Mouse (Mus musculus): ENCODE data around the gene Cep83. TPM values are rescaled to one million over a fixed set of nuclear protein-coding genes. Genes with fewer than 3 reads are reported as not detected.
"Not testable (repeated sequence)": the region's sequence is repeated elsewhere in the genome, so short reads cannot be mapped to it uniquely, and the experiment has no call there.

The Cep83 gene
- total and polyA plus RNA-seq, 3 experiments: 23.9 to 231 (median 25.9) TPM

- no peak for TF ChIP-seq MAFK (IDR thresholded peaks at IDR 0.05; ENCODE audit: borderline replicate concordance, low read depth, low read length)
Observed at GRCm38 (mm10) chr10:94709622-94710319, 21.3 kb downstream of the Cep83 start (continued).

DNA sequence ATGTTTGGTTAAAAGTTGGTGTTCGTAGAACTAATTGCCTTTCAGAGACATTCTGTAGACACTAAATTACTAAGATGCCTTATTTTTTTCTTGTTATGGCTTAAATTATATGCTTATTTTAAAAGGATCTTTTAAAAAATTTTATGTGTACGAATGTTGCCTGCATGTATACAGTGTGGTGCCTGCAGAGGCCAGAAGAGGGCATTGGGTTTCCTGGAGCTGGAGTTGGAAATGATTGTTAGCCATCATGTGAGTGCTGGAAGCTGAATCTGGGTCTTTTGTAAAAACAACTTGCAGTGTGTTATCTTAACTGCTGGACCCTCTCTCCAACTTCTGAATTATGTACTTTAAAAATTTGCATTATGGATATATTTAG is 21.9 kb downstream of the Cep83 start:
- TF ChIP-seq TCF12 (IDR thresholded peaks at IDR 0.05; ENCODE audit: low read depth, low read length): no peak
- TF ChIP-seq RAD21 (IDR thresholded peaks at IDR 0.05; ENCODE audit: low read depth, low read length): peak; percentile 5; the same call in 1 of the 2 replicates
- TF ChIP-seq CTCF (IDR thresholded peaks at IDR 0.05 in 2 of 3, conservative IDR thresholded peaks at IDR 0.05 in 1 of 3; ENCODE audit: control insufficient read depth in 1 of 3, insufficient read depth in 1 of 3, low read depth in 2 of 3, low read length in 3 of 3, poor library complexity in 1 of 3, severe bottlenecking in 1 of 3): peak; percentile 7 to 38 (median 33); a peak in 3 of 6 replicates
- DNase-seq (ENCODE audit: low read depth, low spot score): peak; percentile 30
- peaks cover 2 to 36% of the 10 kb centered on the region in 2 experiments; a peak in 3 of 4 replicates for H3K36me3 ChIP-seq (ENCODE audit: control insufficient read depth in 1 of 2, insufficient read depth in 2 of 2, low read length in 2 of 2)
- H3K27me3 ChIP-seq (ENCODE audit: control insufficient read depth in 1 of 2, insufficient read depth in 2 of 2, low read length in 2 of 2): no peaks in the 10 kb centered on the region
- H3K9me3 ChIP-seq (replicated peaks; ENCODE audit: insufficient read depth, low read length): no peaks in the 10 kb centered on the region
- peaks cover 15 to 32% of the 10 kb centered on the region in 2 experiments for H3K4me1 ChIP-seq (ENCODE audit: control insufficient read depth in 1 of 2, insufficient read depth in 2 of 2, low read length in 2 of 2)
- H3K27ac ChIP-seq (ENCODE audit: control insufficient read depth, low read depth, low read length): no peak overlapping the region
- H3K79me2 ChIP-seq (ENCODE audit: control insufficient read depth, insufficient read depth, low read length, poor library complexity): peaks cover 16% of the 10 kb centered on the region; the same call in 1 of the 2 replicates
- H3K4me3 ChIP-seq (ENCODE audit: control insufficient read depth in 1 of 2, insufficient read depth in 1 of 2, low read depth in 2 of 2, low read length in 2 of 2): no peak overlapping the region
- no peak overlapping the region for H3K9ac ChIP-seq (ENCODE audit: control insufficient read depth, low read depth, low read length, poor library complexity, severe bottlenecking)

GRCm38 (mm10) chr10:94720300-94720699 is 31.8 kb downstream of the Cep83 start:
- H3K79me2 ChIP-seq (ENCODE audit: control insufficient read depth, insufficient read depth, low read length, poor library complexity): no peaks in the 10 kb centered on the region
- H3K27ac ChIP-seq (ENCODE audit: control insufficient read depth, low read depth, low read length): no peak overlapping the region
- H3K4me1 ChIP-seq (ENCODE audit: control insufficient read depth in 1 of 2, insufficient read depth in 2 of 2, low read length in 2 of 2): no peaks in the 10 kb centered on the region
- peaks cover 0 to 2% of the 10 kb centered on the region in 2 experiments; a peak in 2 of 4 replicates for H3K36me3 ChIP-seq (ENCODE audit: control insufficient read depth in 1 of 2, insufficient read depth in 2 of 2, low read length in 2 of 2)
- H3K27me3 ChIP-seq (ENCODE audit: control insufficient read depth in 1 of 2, insufficient read depth in 2 of 2, low read length in 2 of 2): no peaks in the 10 kb centered on the region
- no peak for DNase-seq (ENCODE audit: low read depth, low spot score)
- no peaks in the 10 kb centered on the region for H3K9me3 ChIP-seq (replicated peaks; ENCODE audit: insufficient read depth, low read length)
- H3K4me3 ChIP-seq (ENCODE audit: control insufficient read depth in 1 of 2, insufficient read depth in 1 of 2, low read depth in 2 of 2, low read length in 2 of 2): no peak overlapping the region
- TF ChIP-seq BHLHE40 (IDR thresholded peaks at IDR 0.05; ENCODE audit: borderline replicate concordance, low read depth, low read length): no peak
- no peak for TF ChIP-seq TCF12 (IDR thresholded peaks at IDR 0.05; ENCODE audit: low read depth, low read length)
- no peak for TF ChIP-seq JUND (IDR thresholded peaks at IDR 0.05; ENCODE audit: low read depth, low read length)
- TF ChIP-seq GATA1 (IDR thresholded peaks at IDR 0.05; ENCODE audit: low read depth, low read length): no peak
- TF ChIP-seq GABPA (IDR thresholded peaks at IDR 0.05; ENCODE audit: low read depth, low read length): no peak
- no peak overlapping the region for H3K9ac ChIP-seq (ENCODE audit: control insufficient read depth, low read depth, low read length, poor library complexity, severe bottlenecking)

GRCm38 (mm10) chr10:94728053-94728452 is 39.6 kb downstream of the Cep83 start:
- Histone ChIP-seq H3K36me3 (ENCODE audit: control insufficient read depth in 1 of 2, insufficient read depth in 2 of 2, low read length in 2 of 2) (peaks cover 0 to 28% of the 10 kb centered on the region in 2 experiments; a peak in 3 of 4 replicates), H3K27ac (ENCODE audit: control insufficient read depth, low read depth, low read length) (peak overlapping the region; percentile 92), H3K9ac (ENCODE audit: control insufficient read depth, low read depth, low read length, poor library complexity, severe bottlenecking) (peak overlapping the region; percentile 17; the same call in 1 of the 2 replicates), H3K4me1 (ENCODE audit: control insufficient read depth in 1 of 2, insufficient read depth in 2 of 2, low read length in 2 of 2) (peaks cover 12 to 22% of the 10 kb centered on the region in 2 experiments), H3K4me3 (ENCODE audit: control insufficient read depth in 1 of 2, insufficient read depth in 1 of 2, low read depth in 2 of 2, low read length in 2 of 2) (peak overlapping the region in 1 of 2 experiments; percentile 42; a peak in 1 of 4 replicates)
- TF ChIP-seq ZNF384 (IDR thresholded peaks at IDR 0.05; ENCODE audit: low read depth, low read length) (peak; percentile 94), RCOR1 (IDR thresholded peaks at IDR 0.05; ENCODE audit: low read depth, low read length) (0 out of 2 replicates have a peak, but pooled peaks have one; percentile 34), JUND (IDR thresholded peaks at IDR 0.05; ENCODE audit: low read depth, low read length) (0 out of 2 replicates have a peak, but pooled peaks have one; percentile 32), EP300 (IDR thresholded peaks at IDR 0.05; ENCODE audit: low read depth in 1 of 2, low read length in 2 of 2) (peak; percentile 74 to 94)
- H3K27me3 ChIP-seq (ENCODE audit: control insufficient read depth in 1 of 2, insufficient read depth in 2 of 2, low read length in 2 of 2); DNase-seq (ENCODE audit: low read depth, low spot score); H3K79me2 ChIP-seq (ENCODE audit: control insufficient read depth, insufficient read depth, low read length, poor library complexity); H3K9me3 ChIP-seq (replicated peaks; ENCODE audit: insufficient read depth, low read length): not testable (repeated sequence)

Measured in MEL (cell line).